Mouse (Mus musculus) kidney, postnatal 10 days (tissue): Measurements from ENCODE around the gene Tgfbr1.
A peak's percentile ranks its signal among the peaks of the same experiment; 100 is the strongest.

Experiments
- DNase-seq: peaks from one replicate; pipeline ENCODE4 v3.0.0; 2021; ENCODE audit warnings: mixed read lengths

Tgfbr1 gene

GRCm38 (mm10) chr4:47424376-47424775 lies 71.4 kb downstream of the Tgfbr1 start:
- no peak for DNase-seq

DNA sequence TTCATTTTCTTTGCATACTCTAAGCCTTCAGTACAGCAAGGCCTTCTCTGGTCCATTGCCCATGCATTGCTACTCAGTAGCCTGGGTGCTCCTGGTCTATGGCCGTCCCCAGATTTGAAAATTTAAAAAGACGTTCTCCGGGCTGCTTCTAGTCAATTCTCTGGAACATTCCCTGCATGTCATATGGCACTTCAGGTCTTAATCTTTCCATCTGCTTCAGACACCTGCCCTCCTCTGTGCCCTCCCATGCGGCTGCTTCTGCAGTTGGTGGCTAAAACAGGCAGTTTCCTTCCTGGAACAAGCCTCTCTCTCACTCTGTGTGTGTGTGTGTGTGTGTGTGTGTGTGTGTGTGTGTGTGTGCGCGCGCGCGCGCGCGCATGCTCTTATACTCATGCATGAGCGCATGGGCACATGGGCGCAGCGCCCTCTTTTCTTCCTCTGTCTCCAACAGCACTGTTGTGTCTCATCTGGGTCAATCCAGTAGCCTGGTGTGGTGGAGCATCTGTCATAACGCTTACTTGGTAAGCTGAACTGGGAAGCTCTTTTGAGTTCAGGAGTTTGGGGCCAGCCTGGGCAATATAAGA lies 72.3 kb downstream of the Tgfbr1 start:
- no peak for DNase-seq

DNA sequence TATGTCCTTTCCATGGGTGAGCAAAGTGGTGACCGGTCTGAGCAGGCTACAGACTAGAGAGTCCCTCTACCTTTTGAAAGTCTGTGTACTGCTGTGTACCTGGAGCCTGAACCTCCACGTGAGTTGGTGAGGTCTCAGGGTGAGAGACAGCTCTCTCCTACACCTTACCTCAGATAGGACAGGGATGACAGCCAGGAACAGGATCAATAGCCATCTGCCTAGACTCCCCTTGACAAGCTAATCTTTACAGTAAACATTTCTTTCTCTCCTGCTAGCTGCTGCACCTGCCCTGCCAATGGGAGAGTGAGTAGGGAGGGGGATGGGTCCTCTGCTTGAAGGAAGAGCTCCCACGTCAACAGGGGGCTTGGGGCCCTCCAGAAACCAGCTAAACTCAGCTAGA lies 74.6 kb downstream of the Tgfbr1 start:
- DNase-seq = no peak

DNA sequence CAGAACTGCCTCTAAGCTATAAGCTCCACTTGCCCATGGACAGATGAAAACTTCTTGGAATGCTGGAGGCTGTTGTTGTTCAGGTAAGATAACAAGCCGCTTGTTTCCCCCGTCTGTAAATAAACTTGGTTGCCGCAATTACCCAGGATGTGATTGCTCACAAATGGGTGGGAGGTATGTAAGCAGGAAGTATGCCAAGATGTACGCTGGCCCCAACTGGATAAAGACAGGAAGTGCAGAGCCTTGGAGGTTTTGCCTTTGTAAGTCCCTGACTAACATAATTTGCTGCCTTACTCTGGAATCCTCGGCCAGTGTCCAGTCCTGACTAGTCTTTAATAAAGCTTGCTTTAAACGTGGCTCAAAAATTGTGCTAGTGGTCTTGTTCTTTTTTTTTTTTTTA lies 77.5 kb downstream of the Tgfbr1 start:
- no peak for DNase-seq

- DNase-seq = no peak
Observed at GRCm38 (mm10) chr4:47431081-47431480, 78.1 kb downstream of the Tgfbr1 start.

GRCm38 (mm10) chr4:47432766-47433165 lies 79.7 kb downstream of the Tgfbr1 start:
- DNase-seq = no peak

DNA sequence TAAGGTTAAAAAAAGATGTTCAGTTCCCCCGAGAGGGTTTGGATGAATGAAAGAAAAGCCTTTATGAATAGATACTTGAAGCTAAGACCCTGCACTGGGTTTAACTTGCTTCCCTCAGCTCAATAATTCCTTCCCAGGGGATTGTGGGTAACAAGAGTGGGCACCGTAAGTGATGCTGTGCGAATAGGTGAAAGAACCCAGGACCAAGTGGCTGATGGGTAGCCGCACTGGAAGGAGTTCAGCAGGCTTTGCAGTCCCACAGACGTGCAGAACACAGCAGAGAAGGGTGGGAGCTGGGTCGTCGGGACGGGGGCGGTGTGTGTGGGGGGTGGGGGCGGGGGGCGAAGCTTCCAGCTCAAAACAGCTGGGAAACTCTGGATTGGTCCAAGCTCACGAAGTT lies 82.1 kb downstream of the Tgfbr1 start:
- no peak for DNase-seq

- DNase-seq = no peak
Observed at GRCm38 (mm10) chr4:47435566-47436360, 82.7 kb downstream of the Tgfbr1 start.

- DNase-seq = peak; percentile 93
Observed at GRCm38 (mm10) chr4:47437365-47438340, 84.6 kb downstream of the Tgfbr1 start.

DNA sequence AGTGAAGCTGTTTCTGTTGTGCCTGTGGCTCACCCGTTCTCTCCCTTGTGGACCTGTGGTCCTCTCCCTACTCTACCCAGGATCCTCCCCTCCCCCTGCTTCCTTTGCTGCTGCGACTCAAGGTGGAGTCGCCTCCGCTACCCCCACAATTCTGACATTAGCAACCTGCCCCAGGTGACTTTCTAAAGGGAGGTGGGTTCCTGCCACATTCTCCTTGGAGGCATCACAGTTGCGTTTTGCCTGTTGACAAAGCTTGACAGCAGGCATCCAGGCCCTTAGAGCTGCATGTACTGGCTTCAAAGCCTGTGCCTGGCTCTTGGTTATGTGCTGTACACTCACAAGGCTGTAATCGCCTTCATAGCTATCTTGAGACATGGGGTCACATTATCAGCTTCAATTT lies 85.9 kb downstream of the Tgfbr1 start:
- no peak for DNase-seq

- no peak for DNase-seq
Observed at GRCm38 (mm10) chr4:47440951-47441350, 87.9 kb downstream of the Tgfbr1 start.

DNA sequence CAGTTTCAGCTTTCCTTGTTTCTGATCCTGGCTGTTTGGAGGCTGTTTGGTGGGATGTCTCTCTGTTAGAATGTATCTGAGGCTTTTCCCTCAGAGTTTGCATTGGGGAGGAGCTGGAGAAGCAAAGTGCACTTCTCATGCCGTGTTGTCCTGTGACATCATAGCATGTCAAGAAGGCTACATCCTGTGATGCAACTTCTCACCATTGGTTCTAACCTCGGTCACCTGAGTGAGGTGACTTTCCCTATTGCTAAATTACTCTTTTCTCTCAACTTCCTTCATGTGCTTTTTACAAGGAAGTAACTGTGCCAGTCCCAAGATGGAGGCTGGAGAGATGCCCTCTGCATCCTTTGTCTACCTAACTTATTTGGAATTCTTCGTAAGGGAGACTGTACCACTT lies 95.5 kb downstream of the Tgfbr1 start:
- DNase-seq = no peak

- DNase-seq = no peak
Observed at GRCm38 (mm10) chr4:47449116-47449515, 96.1 kb downstream of the Tgfbr1 start.

DNA sequence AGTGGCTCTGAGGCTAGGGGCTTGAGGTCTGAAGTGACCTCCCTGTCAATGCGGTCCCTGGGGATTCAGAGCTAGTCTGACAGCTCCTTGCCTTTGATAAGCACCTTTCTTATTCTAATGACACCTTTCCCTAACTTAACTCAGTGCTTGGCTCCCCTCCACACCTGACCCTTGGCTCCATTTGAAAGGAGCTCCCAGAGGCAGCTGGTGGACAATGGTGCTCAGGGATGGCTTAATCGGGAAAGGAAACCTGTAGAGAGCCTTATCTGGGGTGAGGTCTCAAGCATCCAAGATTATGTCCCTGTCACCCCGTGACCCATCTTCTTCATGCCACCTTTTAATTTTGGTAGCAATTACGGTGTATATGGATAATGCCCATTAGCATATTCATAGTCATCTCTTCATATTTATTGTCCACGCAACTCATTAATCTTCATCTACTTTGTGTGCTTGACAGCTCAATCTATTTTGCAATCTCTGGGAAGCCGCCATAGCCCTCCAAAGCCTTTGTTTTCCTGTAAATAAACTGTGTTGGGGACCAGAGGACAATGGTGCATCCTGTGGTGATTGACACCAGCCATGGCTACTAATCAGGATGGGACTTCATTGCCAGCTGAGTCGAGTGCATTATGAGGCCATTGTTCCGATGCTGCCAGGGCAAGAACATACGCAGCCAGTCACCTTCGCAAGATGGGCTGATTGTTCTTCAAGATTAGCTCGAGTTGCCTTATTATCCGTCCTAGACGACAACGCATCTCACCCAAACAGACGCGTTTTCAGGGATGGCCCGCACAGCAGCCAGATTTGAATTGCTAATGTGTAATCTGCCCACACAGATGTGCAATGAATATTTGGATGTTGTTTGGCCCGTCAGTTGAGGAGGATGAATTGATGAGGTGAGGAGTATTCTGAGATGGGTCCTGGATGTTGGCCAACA lies 96.8 kb downstream of the Tgfbr1 start:
- DNase-seq = no peak
